In genomic region chr8:70618888-70619334, GRCm38 (mm10) we compare ENCODE assay signal across 8 mouse cellular contexts. TPM values are rescaled to one million over a fixed set of nuclear protein-coding genes. Genes with fewer than 3 reads are reported as not detected.
DNase-seq lines count a peak whose midpoint lies in the region; ATAC-seq and TF ChIP-seq lines count a peak whose summit lies in the region.

No protein-coding gene starts in this region.

- no peak overlapping the region for H3K27ac ChIP-seq in kidney, embryonic 16.5 days (ENCODE audit: low read length)
- no peak overlapping the region for H3K27ac ChIP-seq in kidney, adult 2 months (ENCODE audit: insufficient read depth, low read depth, low read length)
- peak overlapping the region; percentile 92 for H3K27ac ChIP-seq in liver, embryonic 13.5 days

- no peak overlapping the region for H3K4me3 ChIP-seq in kidney, embryonic 16.5 days (ENCODE audit: low read length)
- H3K4me3 ChIP-seq in kidney, adult 2 months (ENCODE audit: insufficient read depth, low read depth, low read length) = no peak overlapping the region
- peak overlapping the region; percentile 32 for H3K4me3 ChIP-seq in liver, embryonic 13.5 days (replicated peaks)

- 0 out of 2 replicates have a peak, but pooled peaks cover 9% of the 10 kb centered on the region for H3K27me3 ChIP-seq in kidney, embryonic 16.5 days (ENCODE audit: insufficient read depth, low read length)
- H3K27me3 ChIP-seq in kidney, adult 2 months (replicated peaks; ENCODE audit: control insufficient read depth, insufficient read depth, low read length) = no peaks in the 10 kb centered on the region
- no peaks in the 10 kb centered on the region for H3K27me3 ChIP-seq in liver, embryonic 13.5 days

- H3K9me3 ChIP-seq in kidney, embryonic 16.5 days (ENCODE audit: low read length) = no peaks in the 10 kb centered on the region
- no peaks in the 10 kb centered on the region for H3K9me3 ChIP-seq in liver, embryonic 13.5 days (replicated peaks)

- 33% methylated on average over 9 of the region's 9 CpGs for WGBS in kidney, embryonic 16.5 days
- 34% methylated on average over 9 of the region's 9 CpGs for WGBS in kidney, adult 2 months
- WGBS in liver, embryonic 13.5 days (ENCODE audit: insufficient replicate concordance) = 3% methylated on average over 9 of the region's 9 CpGs

- DNase-seq in kidney, adult 2 months = no peak
- DNase-seq in MEL-GATA-1-ER (ENCODE audit: extremely low read depth, low read depth) = peak; percentile 99
- DNase-seq in liver, embryonic 13.5 days = peak; percentile 93
- DNase-seq in spleen, adult 18-20 months = peak; percentile 84 to 89
- no peak for DNase-seq in left cerebral cortex, postnatal 4 days
- no peak for DNase-seq in right cerebral cortex, postnatal 25 days

- intact Hi-C loops in left cerebral cortex, postnatal 4 days (cut with DNase I) = no loop called here

- ATAC-seq in kidney, embryonic 16.5 days (ENCODE audit: low FRiP score, low TSS enrichment) = peak; percentile 60
- ATAC-seq in erythroid progenitor cell, adult 5-6 weeks (replicated peaks; ENCODE audit: low FRiP score, poor library complexity, severe bottlenecking) = peak; percentile 82
- peak; percentile 82 for ATAC-seq in liver, embryonic 13.5 days (ENCODE audit: low read depth)

- no peak overlapping the region for H3K9ac ChIP-seq in kidney, embryonic 16.5 days (replicated peaks; ENCODE audit: low read length)
- H3K9ac ChIP-seq in liver, embryonic 13.5 days = peak overlapping the region; percentile 67

- TF ChIP-seq POLR2A in kidney, adult 2 months (IDR thresholded peaks at IDR 0.05; ENCODE audit: low read depth, low read length) = no peak

- TF ChIP-seq CTCF in kidney, adult 2 months (conservative IDR thresholded peaks at IDR 0.05; ENCODE audit: insufficient read depth, insufficient read length, low read depth, low read length) = no peak

- H3K4me1 ChIP-seq in kidney, embryonic 16.5 days (ENCODE audit: insufficient read depth, low read length) = peaks cover 6% of the 10 kb centered on the region; the same call in 1 of the 2 replicates
- no peaks in the 10 kb centered on the region for H3K4me1 ChIP-seq in kidney, adult 2 months (ENCODE audit: control insufficient read depth, insufficient read depth, low read length)
- H3K4me1 ChIP-seq in liver, embryonic 13.5 days (replicated peaks) = peaks cover 99% of the 10 kb centered on the region

- H3K4me2 ChIP-seq in kidney, embryonic 16.5 days (replicated peaks; ENCODE audit: low read depth, low read length) = no peak overlapping the region
- peak overlapping the region; percentile 59 for H3K4me2 ChIP-seq in liver, embryonic 13.5 days

- H3K36me3 ChIP-seq in kidney, embryonic 16.5 days (ENCODE audit: insufficient read depth, low read length) = no peaks in the 10 kb centered on the region
- no peaks in the 10 kb centered on the region for H3K36me3 ChIP-seq in kidney, adult 2 months (ENCODE audit: control insufficient read depth, insufficient read depth, low read length)
- no peaks in the 10 kb centered on the region for H3K36me3 ChIP-seq in liver, embryonic 13.5 days

RNA-seq across cellular contexts. Expression of gene Lrrc25, which starts 3.0 kb away (rescaled TPM):
- 1.8 and 1.9 TPM in 2 replicates for polyA plus RNA-seq in kidney, embryonic 16.5 days (2015; fragmentation: Nextera tagmentation; extraction: Ambion mirVana)
- 3.2 and 3.5 TPM in 2 replicates for polyA plus RNA-seq in kidney, adult 2 months (2012; rRNA removed)
- 2.5 and 11.7 TPM in 2 replicates for total RNA-seq in erythroid progenitor cell, adult 5-6 weeks (2015; ENCODE audit: low replicate concordance)
- total RNA-seq in erythroid progenitor cell, adult 5-6 weeks (2017; ENCODE audit: low replicate concordance) = 2.3 and 3.5 TPM in 2 replicates
- polyA plus RNA-seq in liver, embryonic 13.5 days (2015; fragmentation: Nextera tagmentation; extraction: Ambion mirVana) = 5.4 and 5.6 TPM in 2 replicates
- 1 to 10 TPM; 1.1 to 1.3 TPM for total RNA-seq in left cerebral cortex, postnatal 4 days (2021)

RNA-seq across cellular contexts. Expression of gene Ssbp4, which starts 10.2 kb away (rescaled TPM):
- polyA plus RNA-seq in kidney, embryonic 16.5 days (2015; fragmentation: Nextera tagmentation; extraction: Ambion mirVana) = 133 and 149 TPM in 2 replicates
- 84.9 and 123 TPM in 2 replicates for polyA plus RNA-seq in kidney, adult 2 months (2012; rRNA removed)
- 9.0 and 13.0 TPM in 2 replicates for total RNA-seq in erythroid progenitor cell, adult 5-6 weeks (2015; ENCODE audit: low replicate concordance)
- total RNA-seq in erythroid progenitor cell, adult 5-6 weeks (2017; ENCODE audit: low replicate concordance) = 18.1 and 30.6 TPM in 2 replicates
- 54.2 and 62.4 TPM in 2 replicates for polyA plus RNA-seq in liver, embryonic 13.5 days (2015; fragmentation: Nextera tagmentation; extraction: Ambion mirVana)
- total RNA-seq in left cerebral cortex, postnatal 4 days (2021) = 100 to 1,000 TPM; 156 to 193 TPM

RNA-seq across cellular contexts. Expression of gene Gdf15, which starts 13.3 kb away (rescaled TPM):
- polyA plus RNA-seq in kidney, embryonic 16.5 days (2015; fragmentation: Nextera tagmentation; extraction: Ambion mirVana) = 1.0 and 1.2 TPM in 2 replicates
- 11.2 and 17.8 TPM in 2 replicates for polyA plus RNA-seq in kidney, adult 2 months (2012; rRNA removed)
- total RNA-seq in erythroid progenitor cell, adult 5-6 weeks (2015; ENCODE audit: low replicate concordance) = not detected in 2 replicates
- not detected in 2 replicates for total RNA-seq in erythroid progenitor cell, adult 5-6 weeks (2017; ENCODE audit: low replicate concordance)
- 3.9 and 4.1 TPM in 2 replicates for polyA plus RNA-seq in liver, embryonic 13.5 days (2015; fragmentation: Nextera tagmentation; extraction: Ambion mirVana)
- total RNA-seq in left cerebral cortex, postnatal 4 days (2021) = not detected

RNA-seq across cellular contexts. Expression of gene Isyna1, which starts 24.7 kb away (rescaled TPM):
- polyA plus RNA-seq in kidney, embryonic 16.5 days (2015; fragmentation: Nextera tagmentation; extraction: Ambion mirVana) = 215 and 217 TPM in 2 replicates
- 127 and 159 TPM in 2 replicates for polyA plus RNA-seq in kidney, adult 2 months (2012; rRNA removed)
- total RNA-seq in erythroid progenitor cell, adult 5-6 weeks (2015; ENCODE audit: low replicate concordance) = 5.8 and 15.9 TPM in 2 replicates
- total RNA-seq in erythroid progenitor cell, adult 5-6 weeks (2017; ENCODE audit: low replicate concordance) = 2.5 and 8.0 TPM in 2 replicates
- 82.8 and 84.9 TPM in 2 replicates for polyA plus RNA-seq in liver, embryonic 13.5 days (2015; fragmentation: Nextera tagmentation; extraction: Ambion mirVana)
- total RNA-seq in left cerebral cortex, postnatal 4 days (2021) = 10 to 100 TPM; 87.9 to 88.5 TPM

RNA-seq across cellular contexts. Expression of gene Pgpep1, which starts 41.3 kb away (rescaled TPM):
- polyA plus RNA-seq in kidney, embryonic 16.5 days (2015; fragmentation: Nextera tagmentation; extraction: Ambion mirVana) = 88.5 TPM in 2 replicates
- 296 TPM in 2 replicates for polyA plus RNA-seq in kidney, adult 2 months (2012; rRNA removed)
- 0.36 and 6.3 TPM in 2 replicates for total RNA-seq in erythroid progenitor cell, adult 5-6 weeks (2015; ENCODE audit: low replicate concordance)
- total RNA-seq in erythroid progenitor cell, adult 5-6 weeks (2017; ENCODE audit: low replicate concordance) = under 0.01 and 3.0 TPM in 2 replicates
- polyA plus RNA-seq in liver, embryonic 13.5 days (2015; fragmentation: Nextera tagmentation; extraction: Ambion mirVana) = 17.9 and 19.5 TPM in 2 replicates
- 10 to 100 TPM; 29.7 to 30.5 TPM for total RNA-seq in left cerebral cortex, postnatal 4 days (2021)

Comparison
In these comparisons a context has a peak if more than half of its experiments do, and no peak if none do; other contexts are left out.
1. DNase-seq: peak in MEL-GATA-1-ER (single experiment), liver, embryonic 13.5 days (single experiment) and spleen, adult 18-20 months (2 of 2); none in kidney, adult 2 months (single experiment), left cerebral cortex, postnatal 4 days (single experiment) and right cerebral cortex, postnatal 25 days (single experiment).
2. Peak in every context shown above with its lines, with median percentiles within 50 percentile points of each other: ATAC-seq.